Mouse (Mus musculus) forebrain, embryonic 15.5 days (tissue): Measurements from ENCODE around the gene Idi1. TPM values are rescaled to one million over a fixed set of nuclear protein-coding genes. Genes with fewer than 3 reads are reported as not detected.
"Not testable (repeated sequence)": the region's sequence is repeated elsewhere in the genome, so short reads cannot be mapped to it uniquely, and the experiment has no call there.

Experiments
- ATAC-seq: fragments of 200-750 bp; cut with Nextera tagmentation; replicated peaks from 2 replicates; pipeline ENCODE4 v1.8.0; 2017; ENCODE audit warnings: mild to moderate bottlenecking, moderate TSS enrichment, moderate library complexity
- H3K27ac ChIP-seq: fragments of 300-500 bp; sonication (generic); replicated peaks from 2 replicates; pipeline ENCODE4 v1.5.1; 2015; ENCODE audit warnings: mild to moderate bottlenecking, inconsistent platforms
- H3K27me3 ChIP-seq: fragments of 300-500 bp; sonication (generic); 2 replicates; pipeline ENCODE4 v1.6.1; 2015; ENCODE audit warnings: inconsistent platforms
- H3K36me3 ChIP-seq: fragments of 300-500 bp; sonication (generic); 2 replicates; pipeline ENCODE4 v1.6.1; 2015; ENCODE audit warnings: mild to moderate bottlenecking, inconsistent platforms
- H3K4me1 ChIP-seq: fragments of 300-500 bp; sonication (generic); 2 replicates; pipeline ENCODE4 v1.6.1; 2015; ENCODE audit warnings: inconsistent platforms
- H3K4me2 ChIP-seq: fragments of 300-500 bp; sonication (generic); replicated peaks from 2 replicates; pipeline ENCODE4 v1.6.1; 2015; ENCODE audit warnings: mild to moderate bottlenecking, inconsistent platforms
- H3K4me3 ChIP-seq: fragments of 300-500 bp; sonication (generic); 2 replicates; pipeline ENCODE4 v1.5.1; 2015; ENCODE audit warnings: mild to moderate bottlenecking, inconsistent platforms
- H3K9ac ChIP-seq: fragments of 300-500 bp; sonication (generic); replicated peaks from 2 replicates; pipeline ENCODE4 v1.6.1; 2015; ENCODE audit warnings: mild to moderate bottlenecking, inconsistent platforms
- H3K9me3 ChIP-seq: fragments of 300-500 bp; sonication (generic); 2 replicates; pipeline ENCODE4 v1.6.1; 2016; ENCODE audit warnings: inconsistent platforms
- WGBS: fragments of 180-500 bp; shearing (Covaris S2); methylation state at CpG from one replicate; pipeline ENCODE4 v1.1.7; 2015; ENCODE audit warnings: mixed read lengths; 5-methylcytosine and 5-hydroxymethylcytosine counted together
- polyA plus RNA-seq: library from polyadenylated mRNA; unstranded; fragments of >200 nt; fragmentation: Nextera tagmentation; extraction: Ambion mirVana; gene quantifications from 2 replicates; pipeline ENCODE4 v1.2.1, GENCODE M21; 2015

The Idi1 gene
- 88.5 and 91.7 TPM in 2 replicates for polyA plus RNA-seq

GRCm38 (mm10) chr13:8885445-8886184 lies at the start of gene Idi1:
Gene Idi1 (plus strand): TSS chr13:8885501.
- ATAC-seq, result peak; percentile 99
- peak within 1 kb of the TSS; percentile 65 for H3K9ac ChIP-seq
- peak within 1 kb of the TSS; percentile 80 for H3K4me3 ChIP-seq

GRCm38 (mm10) chr13:8838394-8838793 lies 46.9 kb upstream of the Idi1 start:
- H3K4me1 ChIP-seq, result no peaks in the 10 kb centered on the region
- H3K9me3 ChIP-seq, result no peaks in the 10 kb centered on the region
- H3K4me2 ChIP-seq, result no peak overlapping the region
- no peak overlapping the region for H3K27ac ChIP-seq
- no peak overlapping the region for H3K4me3 ChIP-seq
- WGBS, result 22% methylated on average over 3 of the region's 3 CpGs
- no peaks in the 10 kb centered on the region for H3K27me3 ChIP-seq
- no peak overlapping the region for H3K9ac ChIP-seq
- H3K36me3 ChIP-seq, result peaks cover 65% of the 10 kb centered on the region
- no peak for ATAC-seq

More at GRCm38 (mm10) chr13:8885445-8886184, at the start of gene Idi1:
- peaks cover 20% of the 10 kb centered on the region for H3K36me3 ChIP-seq
- no peaks in the 10 kb centered on the region for H3K9me3 ChIP-seq
- under 1% methylated on average over 46 of the region's 46 CpGs for WGBS
- H3K4me2 ChIP-seq, result peak within 1 kb of the TSS; percentile 50
- H3K4me1 ChIP-seq, result peaks cover 32% of the 10 kb centered on the region
- H3K27me3 ChIP-seq, result no peaks in the 10 kb centered on the region
- H3K27ac ChIP-seq, result peak within 1 kb of the TSS; percentile 97

- no peak for ATAC-seq
- no peak overlapping the region for H3K9ac ChIP-seq
- WGBS, result 91% methylated on average over 10 of the region's 10 CpGs
- H3K36me3 ChIP-seq, result peaks cover 64% of the 10 kb centered on the region
- H3K4me3 ChIP-seq, result no peak overlapping the region
- no peak overlapping the region for H3K27ac ChIP-seq
- no peaks in the 10 kb centered on the region for H3K9me3 ChIP-seq
- H3K27me3 ChIP-seq, result no peaks in the 10 kb centered on the region
- no peak overlapping the region for H3K4me2 ChIP-seq
- no peaks in the 10 kb centered on the region for H3K4me1 ChIP-seq
Measured at GRCm38 (mm10) chr13:8839111-8839510, 46.2 kb upstream of the Idi1 start.

GRCm38 (mm10) chr13:8839937-8840336 lies 45.4 kb upstream of the Idi1 start:
- H3K36me3 ChIP-seq, result peaks cover 57% of the 10 kb centered on the region
- no peak for ATAC-seq
- H3K27ac ChIP-seq, result no peak overlapping the region
- no peak overlapping the region for H3K4me3 ChIP-seq
- WGBS, result 82% methylated on average over 6 of the region's 6 CpGs
- no peak overlapping the region for H3K4me2 ChIP-seq
- no peaks in the 10 kb centered on the region for H3K4me1 ChIP-seq
- H3K27me3 ChIP-seq, result no peaks in the 10 kb centered on the region
- no peak overlapping the region for H3K9ac ChIP-seq
- H3K9me3 ChIP-seq, result no peaks in the 10 kb centered on the region

- no peak overlapping the region for H3K4me2 ChIP-seq
- 88% methylated on average over 2 of the region's 2 CpGs for WGBS
- H3K4me1 ChIP-seq, result no peaks in the 10 kb centered on the region
- no peak overlapping the region for H3K9ac ChIP-seq
- peaks cover 55% of the 10 kb centered on the region for H3K36me3 ChIP-seq
- ATAC-seq, result no peak
- no peaks in the 10 kb centered on the region for H3K27me3 ChIP-seq
- no peaks in the 10 kb centered on the region for H3K9me3 ChIP-seq
- H3K4me3 ChIP-seq, result no peak overlapping the region
- H3K27ac ChIP-seq, result no peak overlapping the region
Measured at GRCm38 (mm10) chr13:8840941-8841340, 44.4 kb upstream of the Idi1 start.

GRCm38 (mm10) chr13:8841846-8842245 lies 43.5 kb upstream of the Idi1 start:
- not testable (repeated sequence) for H3K27ac ChIP-seq, H3K27me3 ChIP-seq, H3K4me2 ChIP-seq, H3K9ac ChIP-seq, H3K9me3 ChIP-seq, H3K4me3 ChIP-seq, H3K4me1 ChIP-seq, ATAC-seq
- peaks cover 54% of the 10 kb centered on the region for H3K36me3 ChIP-seq
- WGBS, result 92% methylated on average over 7 of the region's 7 CpGs

- no peak for ATAC-seq
- H3K27me3 ChIP-seq, result no peaks in the 10 kb centered on the region
- no peak overlapping the region for H3K9ac ChIP-seq
- no peaks in the 10 kb centered on the region for H3K9me3 ChIP-seq
- WGBS, result 93% methylated on average over 3 of the region's 3 CpGs
- H3K4me1 ChIP-seq, result no peaks in the 10 kb centered on the region
- no peak overlapping the region for H3K4me2 ChIP-seq
- H3K4me3 ChIP-seq, result no peak overlapping the region
- no peak overlapping the region for H3K27ac ChIP-seq
- peaks cover 59% of the 10 kb centered on the region for H3K36me3 ChIP-seq
Measured at GRCm38 (mm10) chr13:8842273-8842672, 43.0 kb upstream of the Idi1 start.

GRCm38 (mm10) chr13:8847702-8848101 lies 37.6 kb upstream of the Idi1 start:
- Histone ChIP-seq H3K9ac (no peak overlapping the region), H3K27me3 (no peaks in the 10 kb centered on the region), H3K4me3 (no peak overlapping the region), H3K9me3 (no peaks in the 10 kb centered on the region), H3K36me3 (peaks cover 44% of the 10 kb centered on the region), H3K27ac (no peak overlapping the region), H3K4me2 (no peak overlapping the region), H3K4me1 (no peaks in the 10 kb centered on the region)
- ATAC-seq, result no peak
- 66% methylated on average over 2 of the region's 2 CpGs for WGBS

- no peak overlapping the region for H3K4me3 ChIP-seq
- H3K9ac ChIP-seq, result no peak overlapping the region
- no peaks in the 10 kb centered on the region for H3K9me3 ChIP-seq
- WGBS, result 90% methylated on average over 1 of the region's 1 CpGs
- no peak for ATAC-seq
- no peaks in the 10 kb centered on the region for H3K4me1 ChIP-seq
- no peak overlapping the region for H3K27ac ChIP-seq
- H3K27me3 ChIP-seq, result no peaks in the 10 kb centered on the region
- H3K4me2 ChIP-seq, result no peak overlapping the region
- H3K36me3 ChIP-seq, result peaks cover 48% of the 10 kb centered on the region
Measured at GRCm38 (mm10) chr13:8849311-8849710, 36.0 kb upstream of the Idi1 start.

GRCm38 (mm10) chr13:8853424-8853823 lies 31.9 kb upstream of the Idi1 start:
- no peaks in the 10 kb centered on the region for H3K27me3 ChIP-seq
- H3K4me2 ChIP-seq, result no peak overlapping the region
- H3K9me3 ChIP-seq, result no peaks in the 10 kb centered on the region
- H3K4me1 ChIP-seq, result no peaks in the 10 kb centered on the region
- no peak for ATAC-seq
- no peak overlapping the region for H3K9ac ChIP-seq
- WGBS, result 99% methylated on average over 4 of the region's 4 CpGs
- H3K36me3 ChIP-seq, result peaks cover 42% of the 10 kb centered on the region
- no peak overlapping the region for H3K4me3 ChIP-seq
- no peak overlapping the region for H3K27ac ChIP-seq

- peaks cover 39% of the 10 kb centered on the region for H3K36me3 ChIP-seq
- ATAC-seq, result no peak
- H3K4me2 ChIP-seq, result no peak overlapping the region
- no peaks in the 10 kb centered on the region for H3K27me3 ChIP-seq
- H3K4me3 ChIP-seq, result no peak overlapping the region
- H3K4me1 ChIP-seq, result no peaks in the 10 kb centered on the region
- no peak overlapping the region for H3K27ac ChIP-seq
- H3K9ac ChIP-seq, result no peak overlapping the region
- H3K9me3 ChIP-seq, result no peaks in the 10 kb centered on the region
- WGBS, result 94% methylated on average over 2 of the region's 2 CpGs
Measured at GRCm38 (mm10) chr13:8854769-8855168, 30.5 kb upstream of the Idi1 start.

- peaks cover 40% of the 10 kb centered on the region for H3K36me3 ChIP-seq
- H3K4me2 ChIP-seq, result no peak overlapping the region
- no peaks in the 10 kb centered on the region for H3K9me3 ChIP-seq
- H3K4me1 ChIP-seq, result no peaks in the 10 kb centered on the region
- H3K27me3 ChIP-seq, result no peaks in the 10 kb centered on the region
- no peak overlapping the region for H3K4me3 ChIP-seq
- WGBS, result 95% methylated on average over 6 of the region's 6 CpGs
- no peak overlapping the region for H3K9ac ChIP-seq
- no peak for ATAC-seq
- no peak overlapping the region for H3K27ac ChIP-seq
Measured at GRCm38 (mm10) chr13:8858453-8858852, 26.8 kb upstream of the Idi1 start.

- Histone ChIP-seq H3K4me2 (no peak overlapping the region), H3K36me3 (peaks cover 26% of the 10 kb centered on the region), H3K9ac (no peak overlapping the region), H3K27ac (no peak overlapping the region), H3K27me3 (no peaks in the 10 kb centered on the region), H3K9me3 (no peaks in the 10 kb centered on the region), H3K4me1 (no peaks in the 10 kb centered on the region), H3K4me3 (no peak overlapping the region)
- 80% methylated on average over 9 of the region's 9 CpGs for WGBS
- ATAC-seq, result no peak
Measured at GRCm38 (mm10) chr13:8860861-8861260, 24.4 kb upstream of the Idi1 start.
